Mouse (Mus musculus) midbrain, embryonic 16.5 days (tissue): ENCODE measurements around the gene Olfr304. TPM values are rescaled to one million over a fixed set of nuclear protein-coding genes. Genes with fewer than 3 reads are reported as not detected.
"Not testable (repeated sequence)": the region's sequence is repeated elsewhere in the genome, so short reads cannot be mapped to it uniquely, and the experiment has no call there.

Source experiments
- ATAC-seq: fragments of 200-750 bp; cut with Nextera tagmentation; 2 replicates; pipeline ENCODE4 v1.8.0; 2017; ENCODE audit warnings: moderate TSS enrichment
- H3K27ac ChIP-seq: fragments of 300-500 bp; sonication (generic); 2 replicates; pipeline ENCODE4 v1.5.1; 2014; ENCODE audit warnings: mild to moderate bottlenecking, low read length, mixed read lengths
- H3K27me3 ChIP-seq: fragments of 300-500 bp; sonication (generic); 2 replicates; pipeline ENCODE4 v1.6.1; 2014; ENCODE audit warnings: low read depth, low read length, mixed read lengths; ENCODE audit not compliant: control insufficient read depth, insufficient read depth
- H3K36me3 ChIP-seq: fragments of 300-500 bp; sonication (generic); 2 replicates; pipeline ENCODE4 v1.6.1; 2014; ENCODE audit warnings: mild to moderate bottlenecking, low read length, moderate library complexity, mixed read lengths; ENCODE audit not compliant: control insufficient read depth, insufficient read depth
- H3K4me1 ChIP-seq: fragments of 300-500 bp; sonication (generic); 2 replicates; pipeline ENCODE4 v1.6.1; 2014; ENCODE audit warnings: mild to moderate bottlenecking, low read length, mixed read lengths; ENCODE audit not compliant: control insufficient read depth, insufficient read depth
- H3K4me2 ChIP-seq: fragments of 300-500 bp; sonication (generic); 2 replicates; pipeline ENCODE4 v1.6.1; 2014; ENCODE audit warnings: mild to moderate bottlenecking, low read length, mixed read lengths
- H3K4me3 ChIP-seq: fragments of 300-500 bp; sonication (generic); 2 replicates; pipeline ENCODE4 v1.5.1; 2014; ENCODE audit warnings: low read depth, mild to moderate bottlenecking, low read length, moderate library complexity, mixed read lengths
- H3K9ac ChIP-seq: fragments of 300-500 bp; sonication (generic); 2 replicates; pipeline ENCODE4 v1.6.1; 2014; ENCODE audit warnings: low read depth, low read length, mixed read lengths
- H3K9me3 ChIP-seq: fragments of 300-500 bp; sonication (generic); replicated peaks from 2 replicates; pipeline ENCODE4 v1.6.1; 2014; ENCODE audit warnings: mild to moderate bottlenecking, low read length, mixed read lengths; ENCODE audit not compliant: control insufficient read depth, poor library complexity, severe bottlenecking
- WGBS: fragments of 180-500 bp; shearing (Covaris S2); extraction: QIAGEN DNeasy Blood & Tissue Kit; methylation state at CpG from one replicate; pipeline ENCODE4 v1.1.7; 2014; 5-methylcytosine and 5-hydroxymethylcytosine counted together
- polyA plus RNA-seq: library from polyadenylated mRNA; unstranded; fragments of >200 nt; fragmentation: Nextera tagmentation; extraction: Ambion mirVana; gene quantifications from 2 replicates; pipeline ENCODE4 v1.2.1, GENCODE M21; 2015

The Olfr304 gene
- not detected in 2 replicates for polyA plus RNA-seq

- no peak within 1 kb of the TSS for H3K27ac ChIP-seq
- no peak within 1 kb of the TSS for H3K4me2 ChIP-seq
- no peak within 1 kb of the TSS for H3K4me3 ChIP-seq
- no peak within 1 kb of the TSS for H3K9ac ChIP-seq
- no peaks in the 10 kb centered on the region for H3K4me1 ChIP-seq
- H3K36me3 ChIP-seq = no peaks in the 10 kb centered on the region
- no peaks in the 10 kb centered on the region for H3K27me3 ChIP-seq
- H3K9me3 ChIP-seq = no peaks in the 10 kb centered on the region
- WGBS = 69% methylated on average over 1 of the region's 1 CpGs
- ATAC-seq = no peak
These were observed at the start of gene Olfr304 for GRCm38 (mm10) chr7:86386558-86386957. Gene Olfr304 (minus strand): TSS chr7:86386658.

GRCm38 (mm10) chr7:86403546-86403945 is 17.1 kb upstream of the Olfr304 start, which contains the start of gene Olfr301:
Gene Olfr301 (plus strand): TSS chr7:86403846.
- no peaks in the 10 kb centered on the region for H3K9me3 ChIP-seq
- H3K27ac ChIP-seq = no peak within 1 kb of the TSS
- WGBS = 86% methylated on average over 2 of the region's 2 CpGs
- no peak within 1 kb of the TSS for H3K9ac ChIP-seq
- no peaks in the 10 kb centered on the region for H3K27me3 ChIP-seq
- H3K4me1 ChIP-seq = no peaks in the 10 kb centered on the region
- H3K36me3 ChIP-seq = no peaks in the 10 kb centered on the region
- H3K4me2 ChIP-seq = no peak within 1 kb of the TSS
- ATAC-seq = no peak
- no peak within 1 kb of the TSS for H3K4me3 ChIP-seq

- Histone ChIP-seq H3K27me3 (no peaks in the 10 kb centered on the region), H3K4me3 (no peak within 1 kb of the TSS), H3K36me3 (no peaks in the 10 kb centered on the region), H3K9me3 (no peaks in the 10 kb centered on the region), H3K9ac (no peak within 1 kb of the TSS), H3K4me2 (no peak within 1 kb of the TSS), H3K27ac (no peak within 1 kb of the TSS), H3K4me1 (no peaks in the 10 kb centered on the region)
- no peak for ATAC-seq
These were observed 11.2 kb upstream of the Olfr304 start, which contains the start of gene Olfr303 for GRCm38 (mm10) chr7:86397689-86398088. Gene Olfr303 (minus strand): TSS chr7:86397789.

- H3K4me3 ChIP-seq = no peak overlapping the region
- no peak overlapping the region for H3K27ac ChIP-seq
- H3K4me2 ChIP-seq = no peak overlapping the region
- H3K9ac ChIP-seq = no peak overlapping the region
- no peaks in the 10 kb centered on the region for H3K9me3 ChIP-seq
- H3K27me3 ChIP-seq = no peaks in the 10 kb centered on the region
- H3K4me1 ChIP-seq = no peaks in the 10 kb centered on the region
- no peaks in the 10 kb centered on the region for H3K36me3 ChIP-seq
- WGBS = 73% methylated on average over 3 of the region's 3 CpGs
- no peak for ATAC-seq
These were observed 689 bp downstream of the Olfr304 start for GRCm38 (mm10) chr7:86385769-86386168.

- Histone ChIP-seq H3K4me3 (no peak within 1 kb of the TSS), H3K9ac (no peak within 1 kb of the TSS), H3K4me1 (no peaks in the 10 kb centered on the region), H3K9me3 (no peaks in the 10 kb centered on the region), H3K4me2 (no peak within 1 kb of the TSS), H3K27ac (no peak within 1 kb of the TSS), H3K36me3 (no peaks in the 10 kb centered on the region), H3K27me3 (no peaks in the 10 kb centered on the region)
- WGBS = 90% methylated on average over 1 of the region's 1 CpGs
- ATAC-seq = no peak
These were observed 19.6 kb downstream of the Olfr304 start, which contains the start of gene Olfr305 for GRCm38 (mm10) chr7:86366828-86367227. Gene Olfr305 (minus strand): TSS chr7:86366928.

- H3K4me1 ChIP-seq, ATAC-seq, H3K36me3 ChIP-seq, H3K4me3 ChIP-seq, H3K4me2 ChIP-seq, H3K9me3 ChIP-seq, H3K27me3 ChIP-seq, H3K9ac ChIP-seq, H3K27ac ChIP-seq: not testable (repeated sequence)
- WGBS = 93% methylated on average over 9 of the region's 9 CpGs
These were observed 40.2 kb downstream of the Olfr304 start for GRCm38 (mm10) chr7:86346296-86346695.

- 60% methylated on average over 3 of the region's 3 CpGs for WGBS
- no peaks in the 10 kb centered on the region for H3K4me1 ChIP-seq
These were observed 42.2 kb downstream of the Olfr304 start for GRCm38 (mm10) chr7:86344253-86344652.

GRCm38 (mm10) chr7:86342881-86343565 is 43.4 kb downstream of the Olfr304 start:
- Histone ChIP-seq H3K27me3 (no peaks in the 10 kb centered on the region), H3K4me3 (no peak overlapping the region), H3K4me2 (no peak overlapping the region), H3K9me3 (no peaks in the 10 kb centered on the region), H3K27ac (no peak overlapping the region), H3K36me3 (no peaks in the 10 kb centered on the region), H3K9ac (no peak overlapping the region), H3K4me1 (no peaks in the 10 kb centered on the region)
- WGBS = 81% methylated on average over 14 of the region's 14 CpGs
- ATAC-seq = no peak

More at GRCm38 (mm10) chr7:86344253-86344652, 42.2 kb downstream of the Olfr304 start:
- Histone ChIP-seq H3K4me2 (no peak overlapping the region), H3K36me3 (no peaks in the 10 kb centered on the region), H3K27ac (no peak overlapping the region), H3K9ac (no peak overlapping the region), H3K27me3 (no peaks in the 10 kb centered on the region), H3K4me3 (no peak overlapping the region), H3K9me3 (no peaks in the 10 kb centered on the region)
- no peak for ATAC-seq

GRCm38 (mm10) chr7:86337486-86337885 is 49.0 kb downstream of the Olfr304 start, which contains the start of gene Olfr307:
Gene Olfr307 (minus strand): TSS chr7:86337586.
- no peak for ATAC-seq

More at GRCm38 (mm10) chr7:86337486-86337885, 49.0 kb downstream of the Olfr304 start, which contains the start of gene Olfr307:
- WGBS = 82% methylated on average over 1 of the region's 1 CpGs
- Histone ChIP-seq H3K4me3 (no peak within 1 kb of the TSS), H3K9ac (no peak within 1 kb of the TSS), H3K27ac (no peak within 1 kb of the TSS), H3K36me3 (no peaks in the 10 kb centered on the region), H3K9me3 (no peaks in the 10 kb centered on the region), H3K4me1 (no peaks in the 10 kb centered on the region), H3K4me2 (no peak within 1 kb of the TSS), H3K27me3 (no peaks in the 10 kb centered on the region)
